Mouse (Mus musculus): ENCODE measurements around the gene 1700025G04Rik. TPM values are rescaled to one million over a fixed set of nuclear protein-coding genes. Genes with fewer than 3 reads are reported as not detected.

The 1700025G04Rik gene
- 28.6 and 34.6 TPM in 2 replicates for polyA plus RNA-seq (2014; fragmentation: Nextera tagmentation; extraction: Ambion mirVana)

- Histone ChIP-seq H3K27me3 (ENCODE audit: control insufficient read depth, insufficient read depth, low read length) (no peaks in the 10 kb centered on the region), H3K4me1 (ENCODE audit: control insufficient read depth, insufficient read depth, low read length) (peaks cover 14% of the 10 kb centered on the region), H3K4me3 (ENCODE audit: low read depth, low read length) (peak within 1 kb of the TSS; percentile 96), H3K9ac (replicated peaks; ENCODE audit: low read depth, low read length) (peak within 1 kb of the TSS; percentile 85), H3K36me3 (ENCODE audit: control insufficient read depth, insufficient read depth, low read length) (no peaks in the 10 kb centered on the region), H3K9me3 (ENCODE audit: control insufficient read depth, low read depth, low read length) (no peaks in the 10 kb centered on the region), H3K4me2 (replicated peaks; ENCODE audit: low read depth, low read length) (peak within 1 kb of the TSS; percentile 83), H3K27ac (ENCODE audit: low read length) (peak within 1 kb of the TSS; percentile 90)
- ATAC-seq (ENCODE audit: insufficient number of reproducible peaks, insufficient read depth, low FRiP score, low read depth) = peak; percentile 88
- under 1% methylated on average over 49 of the region's 66 CpGs for WGBS
These were observed at the start of gene 1700025G04Rik for GRCm38 (mm10) chr1:152090018-152090553. Gene 1700025G04Rik, minus strand, starts transcription at chr1:152090125.

GRCm38 (mm10) chr1:152139496-152139895, 49.6 kb upstream of the 1700025G04Rik start:
- H3K4me3 ChIP-seq (ENCODE audit: low read depth, low read length) = no peak overlapping the region
- no peak overlapping the region for H3K4me2 ChIP-seq (replicated peaks; ENCODE audit: low read depth, low read length)
- H3K9me3 ChIP-seq (ENCODE audit: control insufficient read depth, low read depth, low read length) = peaks cover 5% of the 10 kb centered on the region; the same call in 1 of the 2 replicates
- H3K4me1 ChIP-seq (ENCODE audit: control insufficient read depth, insufficient read depth, low read length) = no peaks in the 10 kb centered on the region
- ATAC-seq (ENCODE audit: insufficient number of reproducible peaks, insufficient read depth, low FRiP score, low read depth) = no peak
- H3K27ac ChIP-seq (ENCODE audit: low read length) = no peak overlapping the region
- no peaks in the 10 kb centered on the region for H3K27me3 ChIP-seq (ENCODE audit: control insufficient read depth, insufficient read depth, low read length)
- WGBS = 71% methylated on average over 4 of the region's 4 CpGs
- H3K36me3 ChIP-seq (ENCODE audit: control insufficient read depth, insufficient read depth, low read length) = no peaks in the 10 kb centered on the region
- no peak overlapping the region for H3K9ac ChIP-seq (replicated peaks; ENCODE audit: low read depth, low read length)

GRCm38 (mm10) chr1:152130029-152130727, 40.3 kb upstream of the 1700025G04Rik start:
- H3K4me2 ChIP-seq (replicated peaks; ENCODE audit: low read depth, low read length) = no peak overlapping the region
- ATAC-seq (ENCODE audit: insufficient number of reproducible peaks, insufficient read depth, low FRiP score, low read depth) = no peak
- 76% methylated on average over 14 of the region's 15 CpGs for WGBS

GRCm38 (mm10) chr1:152125451-152125850, 35.5 kb upstream of the 1700025G04Rik start:
- 87% methylated on average over 7 of the region's 7 CpGs for WGBS
- Histone ChIP-seq H3K4me3 (ENCODE audit: low read depth, low read length) (no peak overlapping the region), H3K9ac (replicated peaks; ENCODE audit: low read depth, low read length) (no peak overlapping the region), H3K9me3 (ENCODE audit: control insufficient read depth, low read depth, low read length) (0 out of 2 replicates have a peak, but pooled peaks cover 4% of the 10 kb centered on the region), H3K4me2 (replicated peaks; ENCODE audit: low read depth, low read length) (no peak overlapping the region), H3K27ac (ENCODE audit: low read length) (no peak overlapping the region), H3K36me3 (ENCODE audit: control insufficient read depth, insufficient read depth, low read length) (no peaks in the 10 kb centered on the region), H3K27me3 (ENCODE audit: control insufficient read depth, insufficient read depth, low read length) (no peaks in the 10 kb centered on the region), H3K4me1 (ENCODE audit: control insufficient read depth, insufficient read depth, low read length) (no peaks in the 10 kb centered on the region)
- no peak for ATAC-seq (ENCODE audit: insufficient number of reproducible peaks, insufficient read depth, low FRiP score, low read depth)

More at GRCm38 (mm10) chr1:152130029-152130727, 40.3 kb upstream of the 1700025G04Rik start:
- no peak overlapping the region for H3K4me3 ChIP-seq (ENCODE audit: low read depth, low read length)
- H3K36me3 ChIP-seq (ENCODE audit: control insufficient read depth, insufficient read depth, low read length) = no peaks in the 10 kb centered on the region
- H3K4me1 ChIP-seq (ENCODE audit: control insufficient read depth, insufficient read depth, low read length) = no peaks in the 10 kb centered on the region
- no peaks in the 10 kb centered on the region for H3K9me3 ChIP-seq (ENCODE audit: control insufficient read depth, low read depth, low read length)
- no peak overlapping the region for H3K27ac ChIP-seq (ENCODE audit: low read length)
- no peak overlapping the region for H3K9ac ChIP-seq (replicated peaks; ENCODE audit: low read depth, low read length)
- no peaks in the 10 kb centered on the region for H3K27me3 ChIP-seq (ENCODE audit: control insufficient read depth, insufficient read depth, low read length)

- no peaks in the 10 kb centered on the region for H3K27me3 ChIP-seq (ENCODE audit: control insufficient read depth, insufficient read depth, low read length)
- no peak overlapping the region for H3K9ac ChIP-seq (replicated peaks; ENCODE audit: low read depth, low read length)
- no peaks in the 10 kb centered on the region for H3K9me3 ChIP-seq (ENCODE audit: control insufficient read depth, low read depth, low read length)
- H3K4me2 ChIP-seq (replicated peaks; ENCODE audit: low read depth, low read length) = no peak overlapping the region
- no peak overlapping the region for H3K27ac ChIP-seq (ENCODE audit: low read length)
- no peak for ATAC-seq (ENCODE audit: insufficient number of reproducible peaks, insufficient read depth, low FRiP score, low read depth)
- no peaks in the 10 kb centered on the region for H3K36me3 ChIP-seq (ENCODE audit: control insufficient read depth, insufficient read depth, low read length)
- 89% methylated on average over 1 of the region's 1 CpGs for WGBS
- H3K4me1 ChIP-seq (ENCODE audit: control insufficient read depth, insufficient read depth, low read length) = no peaks in the 10 kb centered on the region
- H3K4me3 ChIP-seq (ENCODE audit: low read depth, low read length) = no peak overlapping the region
These were observed 20.2 kb upstream of the 1700025G04Rik start for GRCm38 (mm10) chr1:152110123-152110522.

GRCm38 (mm10) chr1:152106136-152106535, 16.2 kb upstream of the 1700025G04Rik start:
- Histone ChIP-seq H3K4me3 (ENCODE audit: low read depth, low read length) (no peak overlapping the region), H3K27ac (ENCODE audit: low read length) (no peak overlapping the region), H3K9ac (replicated peaks; ENCODE audit: low read depth, low read length) (no peak overlapping the region), H3K4me2 (replicated peaks; ENCODE audit: low read depth, low read length) (no peak overlapping the region), H3K27me3 (ENCODE audit: control insufficient read depth, insufficient read depth, low read length) (no peaks in the 10 kb centered on the region), H3K4me1 (ENCODE audit: control insufficient read depth, insufficient read depth, low read length) (no peaks in the 10 kb centered on the region), H3K9me3 (ENCODE audit: control insufficient read depth, low read depth, low read length) (no peaks in the 10 kb centered on the region), H3K36me3 (ENCODE audit: control insufficient read depth, insufficient read depth, low read length) (no peaks in the 10 kb centered on the region)
- ATAC-seq (ENCODE audit: insufficient number of reproducible peaks, insufficient read depth, low FRiP score, low read depth) = no peak
- 76% methylated on average over 2 of the region's 2 CpGs for WGBS

- Histone ChIP-seq H3K27me3 (ENCODE audit: control insufficient read depth, insufficient read depth, low read length) (no peaks in the 10 kb centered on the region), H3K4me1 (ENCODE audit: control insufficient read depth, insufficient read depth, low read length) (no peaks in the 10 kb centered on the region), H3K4me2 (replicated peaks; ENCODE audit: low read depth, low read length) (no peak overlapping the region), H3K9me3 (ENCODE audit: control insufficient read depth, low read depth, low read length) (no peaks in the 10 kb centered on the region), H3K9ac (replicated peaks; ENCODE audit: low read depth, low read length) (no peak overlapping the region), H3K4me3 (ENCODE audit: low read depth, low read length) (no peak overlapping the region), H3K27ac (ENCODE audit: low read length) (no peak overlapping the region), H3K36me3 (ENCODE audit: control insufficient read depth, insufficient read depth, low read length) (no peaks in the 10 kb centered on the region)
- no peak for ATAC-seq (ENCODE audit: insufficient number of reproducible peaks, insufficient read depth, low FRiP score, low read depth)
- 98% methylated on average over 1 of the region's 1 CpGs for WGBS
These were observed 15.3 kb upstream of the 1700025G04Rik start for GRCm38 (mm10) chr1:152105246-152105645.

GRCm38 (mm10) chr1:152101746-152102145, 11.8 kb upstream of the 1700025G04Rik start:
- Histone ChIP-seq H3K9ac (replicated peaks; ENCODE audit: low read depth, low read length) (no peak overlapping the region), H3K36me3 (ENCODE audit: control insufficient read depth, insufficient read depth, low read length) (no peaks in the 10 kb centered on the region), H3K27me3 (ENCODE audit: control insufficient read depth, insufficient read depth, low read length) (no peaks in the 10 kb centered on the region), H3K4me1 (ENCODE audit: control insufficient read depth, insufficient read depth, low read length) (no peaks in the 10 kb centered on the region), H3K9me3 (ENCODE audit: control insufficient read depth, low read depth, low read length) (no peaks in the 10 kb centered on the region), H3K27ac (ENCODE audit: low read length) (no peak overlapping the region), H3K4me2 (replicated peaks; ENCODE audit: low read depth, low read length) (no peak overlapping the region), H3K4me3 (ENCODE audit: low read depth, low read length) (no peak overlapping the region)
- WGBS = 41% methylated on average over 5 of the region's 5 CpGs
- ATAC-seq (ENCODE audit: insufficient number of reproducible peaks, insufficient read depth, low FRiP score, low read depth) = no peak

Measured in stomach, embryonic 14.5 days (tissue).